Mouse (Mus musculus): ENCODE measurements around the gene Prr12. TPM values are rescaled to one million over a fixed set of nuclear protein-coding genes. Genes with fewer than 3 reads are reported as not detected.

The Prr12 gene
- polyA plus RNA-seq, 1 experiment from 2014 or later: 1.7 TPM

DNA sequence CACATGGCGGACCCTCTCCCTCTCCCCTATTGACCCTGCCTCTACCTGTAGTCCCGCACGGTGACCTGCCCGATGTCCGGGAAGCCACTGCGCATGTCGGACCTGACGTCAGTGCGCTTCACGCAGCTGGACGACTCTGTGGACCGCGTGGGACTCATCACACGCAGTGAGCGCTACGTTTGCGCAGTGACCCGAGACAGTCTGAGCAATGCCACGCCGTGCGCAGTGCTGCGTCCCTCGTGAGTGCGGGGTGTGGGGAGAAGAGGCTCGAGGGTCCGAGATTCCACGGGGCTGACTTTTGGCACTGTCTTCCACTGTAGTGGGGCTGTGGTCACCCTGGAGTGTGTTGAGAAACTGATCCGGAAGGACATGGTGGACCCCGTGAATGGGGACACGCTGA lies 23.8 kb upstream of the Prr12 start:
- H3K9ac ChIP-seq (replicated peaks): no peak overlapping the region
- WGBS (ENCODE audit: insufficient replicate concordance): 87% methylated on average over 30 of the region's 30 CpGs
- ATAC-seq: no peak
- H3K4me2 ChIP-seq (ENCODE audit: low read depth, low read length): no peak overlapping the region
- H3K9me3 ChIP-seq (ENCODE audit: low read length): no peaks in the 10 kb centered on the region
- DNase-seq: no peak
- H3K27ac ChIP-seq (ENCODE audit: low read depth): no peak overlapping the region
- TF ChIP-seq CTCF (IDR thresholded peaks at IDR 0.05; ENCODE audit: low read depth): no peak
- TF ChIP-seq EP300 (IDR thresholded peaks at IDR 0.05; ENCODE audit: low read depth): no peak
- peaks cover 20% of the 10 kb centered on the region for H3K36me3 ChIP-seq (replicated peaks; ENCODE audit: insufficient read depth, low read length)
- 0 out of 2 replicates have a peak, but pooled peaks cover 4% of the 10 kb centered on the region for H3K4me1 ChIP-seq (ENCODE audit: insufficient read depth)
- H3K27me3 ChIP-seq (ENCODE audit: insufficient read depth, low read length): no peaks in the 10 kb centered on the region
- no peak overlapping the region for H3K4me3 ChIP-seq (ENCODE audit: low read depth, low read length)

- WGBS (ENCODE audit: insufficient replicate concordance): 63% methylated on average over 4 of the region's 4 CpGs
- Histone ChIP-seq H3K27ac (ENCODE audit: low read depth) (no peak overlapping the region), H3K4me2 (ENCODE audit: low read depth, low read length) (no peak overlapping the region), H3K27me3 (ENCODE audit: insufficient read depth, low read length) (no peaks in the 10 kb centered on the region), H3K36me3 (replicated peaks; ENCODE audit: insufficient read depth, low read length) (peaks cover 20% of the 10 kb centered on the region), H3K9me3 (ENCODE audit: low read length) (no peaks in the 10 kb centered on the region), H3K4me3 (ENCODE audit: low read depth, low read length) (no peak overlapping the region), H3K4me1 (ENCODE audit: insufficient read depth) (0 out of 2 replicates have a peak, but pooled peaks cover 4% of the 10 kb centered on the region), H3K9ac (replicated peaks) (no peak overlapping the region)
- ATAC-seq (peak; percentile 67), DNase-seq (no peak)
- TF ChIP-seq EP300 (IDR thresholded peaks at IDR 0.05; ENCODE audit: low read depth) (no peak), CTCF (IDR thresholded peaks at IDR 0.05; ENCODE audit: low read depth) (no peak)
Measured at GRCm38 (mm10) chr7:45075405-45075804, 22.7 kb upstream of the Prr12 start.

GRCm38 (mm10) chr7:45073949-45074348 lies 21.3 kb upstream of the Prr12 start:
- ATAC-seq (no peak), DNase-seq (no peak)
- H3K4me2 ChIP-seq (ENCODE audit: low read depth, low read length): no peak overlapping the region
- no peaks in the 10 kb centered on the region for H3K9me3 ChIP-seq (ENCODE audit: low read length)
- TF ChIP-seq CTCF (IDR thresholded peaks at IDR 0.05; ENCODE audit: low read depth) (no peak), EP300 (IDR thresholded peaks at IDR 0.05; ENCODE audit: low read depth) (no peak)
- 0 out of 2 replicates have a peak, but pooled peaks cover 4% of the 10 kb centered on the region for H3K4me1 ChIP-seq (ENCODE audit: insufficient read depth)
- H3K27ac ChIP-seq (ENCODE audit: low read depth): no peak overlapping the region
- peaks cover 20% of the 10 kb centered on the region for H3K36me3 ChIP-seq (replicated peaks; ENCODE audit: insufficient read depth, low read length)
- H3K9ac ChIP-seq (replicated peaks): no peak overlapping the region
- 77% methylated on average over 12 of the region's 12 CpGs for WGBS (ENCODE audit: insufficient replicate concordance)
- H3K4me3 ChIP-seq (ENCODE audit: low read depth, low read length): no peak overlapping the region
- H3K27me3 ChIP-seq (ENCODE audit: insufficient read depth, low read length): no peaks in the 10 kb centered on the region

- no peaks in the 10 kb centered on the region for H3K9me3 ChIP-seq (ENCODE audit: low read length)
- 53% methylated on average over 7 of the region's 7 CpGs for WGBS (ENCODE audit: insufficient replicate concordance)
- 0 out of 2 replicates have a peak, but pooled peaks cover 4% of the 10 kb centered on the region for H3K4me1 ChIP-seq (ENCODE audit: insufficient read depth)
- H3K27ac ChIP-seq (ENCODE audit: low read depth): no peak overlapping the region
- H3K4me2 ChIP-seq (ENCODE audit: low read depth, low read length): no peak overlapping the region
- ATAC-seq (no peak), DNase-seq (no peak)
- peaks cover 20% of the 10 kb centered on the region for H3K36me3 ChIP-seq (replicated peaks; ENCODE audit: insufficient read depth, low read length)
- H3K4me3 ChIP-seq (ENCODE audit: low read depth, low read length): no peak overlapping the region
- H3K9ac ChIP-seq (replicated peaks): no peak overlapping the region
- TF ChIP-seq EP300 (IDR thresholded peaks at IDR 0.05; ENCODE audit: low read depth) (no peak), CTCF (IDR thresholded peaks at IDR 0.05; ENCODE audit: low read depth) (no peak)
- H3K27me3 ChIP-seq (ENCODE audit: insufficient read depth, low read length): no peaks in the 10 kb centered on the region
Measured at GRCm38 (mm10) chr7:45073171-45073707, 20.6 kb upstream of the Prr12 start.

GRCm38 (mm10) chr7:45072230-45072629 lies 19.5 kb upstream of the Prr12 start:
- Histone ChIP-seq H3K4me2 (ENCODE audit: low read depth, low read length) (no peak overlapping the region), H3K9me3 (ENCODE audit: low read length) (no peaks in the 10 kb centered on the region), H3K4me3 (ENCODE audit: low read depth, low read length) (no peak overlapping the region), H3K4me1 (ENCODE audit: insufficient read depth) (0 out of 2 replicates have a peak, but pooled peaks cover 4% of the 10 kb centered on the region), H3K36me3 (replicated peaks; ENCODE audit: insufficient read depth, low read length) (peaks cover 13% of the 10 kb centered on the region), H3K27ac (ENCODE audit: low read depth) (peak overlapping the region; percentile 9; the same call in 1 of the 2 replicates), H3K9ac (replicated peaks) (no peak overlapping the region), H3K27me3 (ENCODE audit: insufficient read depth, low read length) (no peaks in the 10 kb centered on the region)
- ATAC-seq: peak; percentile 35
- TF ChIP-seq EP300 (IDR thresholded peaks at IDR 0.05; ENCODE audit: low read depth) (no peak), CTCF (IDR thresholded peaks at IDR 0.05; ENCODE audit: low read depth) (peak; percentile 62)
- no peak for DNase-seq
- 69% methylated on average over 2 of the region's 2 CpGs for WGBS (ENCODE audit: insufficient replicate concordance)

- ATAC-seq: no peak
- no peaks in the 10 kb centered on the region for H3K27me3 ChIP-seq (ENCODE audit: insufficient read depth, low read length)
- 66% methylated on average over 2 of the region's 2 CpGs for whole genome bisulfite sequencing (ENCODE audit: insufficient replicate concordance)
- H3K27ac ChIP-seq (ENCODE audit: low read depth): no peak overlapping the region
- no peak overlapping the region for H3K4me3 ChIP-seq (ENCODE audit: low read depth, low read length)
- no peak for DNase-seq
- H3K36me3 ChIP-seq (replicated peaks; ENCODE audit: insufficient read depth, low read length): peaks cover under 1% of the 10 kb centered on the region
- no peaks in the 10 kb centered on the region for H3K9me3 ChIP-seq (ENCODE audit: low read length)
- no peak overlapping the region for H3K4me2 ChIP-seq (ENCODE audit: low read depth, low read length)
- H3K9ac ChIP-seq (replicated peaks): no peak overlapping the region
- H3K4me1 ChIP-seq (ENCODE audit: insufficient read depth): no peaks in the 10 kb centered on the region
- TF ChIP-seq EP300 (IDR thresholded peaks at IDR 0.05; ENCODE audit: low read depth) (no peak), CTCF (IDR thresholded peaks at IDR 0.05; ENCODE audit: low read depth) (no peak)
Measured at GRCm38 (mm10) chr7:45069671-45070070, 17.0 kb upstream of the Prr12 start.

Measured in liver, postnatal 0 days (tissue).